Mouse (Mus musculus) liver, embryonic 14.5 days (tissue): Measurements from ENCODE around the gene Apoc2. TPM values are rescaled to one million over a fixed set of nuclear protein-coding genes. Genes with fewer than 3 reads are reported as not detected.

Source experiments
- ATAC-seq: fragments of 200-750 bp; cut with Nextera tagmentation; 2 replicates; pipeline ENCODE4 v1.8.0; 2017; ENCODE audit warnings: moderate number of reproducible peaks, mild to moderate bottlenecking, moderate library complexity; ENCODE audit not compliant: insufficient read depth
- DNase-seq, 3 experiments: peaks; one replicate each; pipeline ENCODE4 v3.0.0-alpha.2; 2012 to 2013; ENCODE audit warnings: low read depth in 3 of 3, low spot score in 3 of 3
- H3K27ac ChIP-seq: fragments of 300-500 bp; sonication (generic); 2 replicates; pipeline ENCODE4 v1.5.1; 2014; ENCODE audit warnings: moderate library complexity, mild to moderate bottlenecking, control low read depth, inconsistent platforms
- H3K27me3 ChIP-seq: fragments of 300-500 bp; sonication (generic); 2 replicates; pipeline ENCODE4 v1.6.1; 2014; ENCODE audit warnings: mild to moderate bottlenecking, low read length, moderate library complexity; ENCODE audit not compliant: control insufficient read depth, insufficient read depth
- H3K36me3 ChIP-seq: fragments of 300-500 bp; sonication (generic); replicated peaks from 2 replicates; pipeline ENCODE4 v1.6.1; 2014; ENCODE audit warnings: low read depth; ENCODE audit not compliant: control insufficient read depth, insufficient read depth
- H3K4me1 ChIP-seq, 2 experiments: fragments of 200-500 bp in 1 of 2; fragments of 300-500 bp in 1 of 2; sonication (generic) in 1 of 2; replicated peaks; 2 replicates each; pipeline ENCODE4 v1.6.1; 2012 to 2014; ENCODE audit warnings: antibody characterized with exemption in 1 of 2, inconsistent platforms in 1 of 2, low read length in 1 of 2; ENCODE audit not compliant: control insufficient read depth in 2 of 2, insufficient read depth in 2 of 2
- H3K4me2 ChIP-seq: fragments of 300-500 bp; sonication (generic); 2 replicates; pipeline ENCODE4 v1.6.1; 2014; ENCODE audit warnings: low read depth, mild to moderate bottlenecking, control low read depth, moderate library complexity
- H3K4me3 ChIP-seq, 2 experiments: fragments of 200-500 bp in 1 of 2; fragments of 300-500 bp in 1 of 2; sonication (generic) in 1 of 2; 2 replicates each; pipeline ENCODE4 v1.5.1; 2012 to 2014; ENCODE audit warnings: low read depth in 2 of 2, low read length in 2 of 2, mild to moderate bottlenecking in 2 of 2, control low read depth in 1 of 2, inconsistent platforms in 1 of 2, moderate library complexity in 1 of 2; ENCODE audit not compliant: insufficient read depth in 1 of 2
- H3K9ac ChIP-seq: fragments of 300-500 bp; sonication (generic); replicated peaks from 2 replicates; pipeline ENCODE4 v1.6.1; 2014; ENCODE audit warnings: mild to moderate bottlenecking, control low read depth, moderate library complexity
- H3K9me3 ChIP-seq: fragments of 300-500 bp; sonication (generic); 2 replicates; pipeline ENCODE4 v1.6.1; 2016; ENCODE audit warnings: low read length, mixed read lengths; ENCODE audit not compliant: control insufficient read depth
- CTCF ChIP-seq: IDR thresholded peaks from 2 replicates; pipeline ENCODE4 v1.5.1; 2016; ENCODE audit warnings: antibody characterized with exemption, low read depth, control low read depth
- EP300 ChIP-seq: IDR thresholded peaks from 2 replicates; pipeline ENCODE4 v1.6.1; 2016; ENCODE audit warnings: antibody characterized with exemption, low read depth
- WGBS: fragments of 180-500 bp; shearing (Covaris S2); extraction: QIAGEN DNeasy Blood & Tissue Kit; methylation state at CpG from one replicate; pipeline ENCODE4 v1.1.7; 2014; ENCODE audit not compliant: insufficient replicate concordance; 5-methylcytosine and 5-hydroxymethylcytosine counted together
- polyA plus RNA-seq, 2 experiments: library from polyadenylated mRNA; depleted of rRNA in 1 of 2; stranded (reverse) in 1 of 2; unstranded in 1 of 2; fragments of >200 nt; fragmentation: Nextera tagmentation in 1 of 2; extraction: Ambion mirVana in 1 of 2; gene quantifications; 2 replicates each; pipeline versions ENCODE4 v1.2.1 to v1.2.3; 2012 to 2014

Gene Apoc2
- polyA plus RNA-seq, 2 experiments, result 494 to 1,023 TPM

GRCm38 (mm10) chr7:19680702-19681101 is 3.0 kb upstream of the Apoc2 start:
- no peak for TF ChIP-seq EP300
- TF ChIP-seq CTCF, result no peak
- H3K9ac ChIP-seq, result no peak overlapping the region
- ATAC-seq (no peak), DNase-seq (no peak)
- peaks cover 0 to 32% of the 10 kb centered on the region in 2 experiments; a peak in 2 of 4 replicates for H3K4me1 ChIP-seq
- H3K4me2 ChIP-seq, result peak overlapping the region; percentile 26
- no peak overlapping the region; the same call in 1 of the 2 replicates for H3K27ac ChIP-seq
- no peak overlapping the region for H3K4me3 ChIP-seq
- WGBS, result 66% methylated on average over 2 of the region's 2 CpGs
- no peaks in the 10 kb centered on the region for H3K9me3 ChIP-seq
- H3K36me3 ChIP-seq, result no peaks in the 10 kb centered on the region
- H3K27me3 ChIP-seq, result no peaks in the 10 kb centered on the region

DNA sequence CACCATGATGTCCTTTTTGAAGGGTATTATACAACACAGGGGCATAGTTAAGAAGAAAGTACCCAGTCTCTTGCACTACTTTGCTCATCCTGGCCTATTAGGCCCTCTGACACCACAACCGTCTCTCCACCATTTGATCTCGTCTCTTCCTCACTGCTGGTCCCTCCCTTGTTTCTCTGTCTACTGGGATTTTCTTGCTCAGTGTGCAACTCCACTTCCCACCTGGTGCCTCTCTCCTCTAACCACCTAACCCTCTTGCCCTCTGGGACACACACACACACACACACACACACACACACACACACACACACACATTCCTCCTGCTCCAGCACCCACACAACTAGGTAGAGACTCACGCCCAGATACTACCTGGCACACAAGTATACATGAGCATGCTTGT is 1.2 kb upstream of the Apoc2 start:
- no peak for DNase-seq
- H3K9me3 ChIP-seq, result no peaks in the 10 kb centered on the region
- H3K4me2 ChIP-seq, result no peak overlapping the region
- no peak overlapping the region for H3K4me3 ChIP-seq
- H3K36me3 ChIP-seq, result no peaks in the 10 kb centered on the region
- H3K9ac ChIP-seq, result no peak overlapping the region
- TF ChIP-seq CTCF (no peak), EP300 (no peak)
- no peak overlapping the region for H3K27ac ChIP-seq
- peaks cover 0 to 25% of the 10 kb centered on the region in 2 experiments; a peak in 2 of 4 replicates for H3K4me1 ChIP-seq
- WGBS, result 75% methylated on average over 3 of the region's 3 CpGs
- ATAC-seq, result no peak
- H3K27me3 ChIP-seq, result no peaks in the 10 kb centered on the region

GRCm38 (mm10) chr7:19676662-19677061 is 1.1 kb downstream of the Apoc2 start:
- peak overlapping the region in 1 of 2 experiments; percentile 27; a peak in 1 of 4 replicates for H3K4me3 ChIP-seq
- ATAC-seq, result peak; percentile 52
- TF ChIP-seq EP300 (no peak), CTCF (no peak)

DNA sequence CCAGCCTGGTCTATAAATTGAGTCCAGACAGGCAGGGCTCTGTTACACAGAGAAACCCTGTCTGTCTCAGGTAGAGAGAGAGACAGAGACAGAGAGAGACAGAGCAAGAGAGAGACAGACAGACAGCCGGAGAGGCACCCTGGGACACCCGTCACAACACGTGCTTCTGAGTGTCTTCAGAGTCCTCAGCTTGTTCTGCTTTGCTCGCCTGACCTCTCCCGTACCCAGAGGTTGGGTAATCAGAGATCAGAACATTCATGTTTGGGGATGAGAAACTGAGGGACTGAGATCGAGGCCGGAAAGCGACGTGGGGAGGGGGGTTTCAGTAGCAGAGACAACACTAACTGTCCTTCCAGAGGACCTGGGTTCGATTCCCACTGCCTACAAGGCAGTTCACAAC is 1.9 kb downstream of the Apoc2 start:
- Histone ChIP-seq H3K27ac (no peak overlapping the region), H3K27me3 (no peaks in the 10 kb centered on the region), H3K4me3 (peak overlapping the region; percentile 27 to 39), H3K4me1 (peaks cover 0 to 7% of the 10 kb centered on the region in 2 experiments; a peak in 1 of 4 replicates), H3K4me2 (peak overlapping the region; percentile 26; the same call in 1 of the 2 replicates), H3K9me3 (no peaks in the 10 kb centered on the region), H3K9ac (peak overlapping the region; percentile 2; the same call in 1 of the 2 replicates), H3K36me3 (no peaks in the 10 kb centered on the region)
- TF ChIP-seq EP300, result no peak
- no peak for TF ChIP-seq CTCF
- no peak for DNase-seq
- ATAC-seq, result no peak
- 56% methylated on average over 10 of the region's 10 CpGs for WGBS

More at GRCm38 (mm10) chr7:19676662-19677061, 1.1 kb downstream of the Apoc2 start:
- H3K4me2 ChIP-seq, result 0 out of 2 replicates have a peak overlapping the region, but pooled peaks have one; percentile 26
- WGBS, result 67% methylated on average over 1 of the region's 1 CpGs
- H3K9me3 ChIP-seq, result no peaks in the 10 kb centered on the region
- H3K27me3 ChIP-seq, result no peaks in the 10 kb centered on the region
- H3K4me1 ChIP-seq, result peaks cover 0 to 10% of the 10 kb centered on the region in 2 experiments; a peak in 2 of 4 replicates
- no peak for DNase-seq
- no peak overlapping the region for H3K27ac ChIP-seq
- H3K36me3 ChIP-seq, result no peaks in the 10 kb centered on the region
- no peak overlapping the region for H3K9ac ChIP-seq

DNA sequence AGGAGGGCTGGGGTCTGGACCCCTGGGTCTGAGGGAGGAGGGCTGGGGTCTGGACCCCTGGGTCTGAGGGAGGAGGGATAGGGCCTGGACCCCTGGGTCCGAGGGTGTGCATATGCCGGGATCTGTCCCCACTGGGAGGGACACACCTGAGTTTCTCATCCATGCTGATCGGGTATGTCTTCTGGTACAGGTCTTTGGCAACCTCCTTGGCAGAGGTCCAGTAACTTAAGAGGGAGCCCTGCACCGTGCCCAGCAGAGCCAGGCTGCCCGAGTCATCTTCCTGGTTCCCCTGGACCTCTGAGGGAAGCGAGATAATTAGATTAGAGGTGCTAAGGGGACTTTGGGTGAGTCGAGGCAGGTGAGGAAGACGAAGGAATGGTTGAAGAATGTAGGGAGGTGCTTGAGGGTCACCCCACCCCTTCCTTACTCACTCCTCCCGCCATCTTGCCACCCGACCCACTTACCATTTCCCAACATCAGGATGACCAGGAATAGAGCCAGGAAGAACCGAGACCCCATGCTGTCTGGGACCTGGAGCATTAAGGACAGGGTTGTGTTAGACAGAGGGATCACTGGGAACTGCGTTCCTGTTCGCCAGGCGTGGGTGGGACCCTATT is 4.5 kb downstream of the Apoc2 start:
- WGBS, result 57% methylated on average over 14 of the region's 14 CpGs
- peaks cover 0 to 11% of the 10 kb centered on the region in 2 experiments; a peak in 2 of 4 replicates for H3K4me1 ChIP-seq
- H3K9ac ChIP-seq, result no peak overlapping the region
- H3K4me3 ChIP-seq, result no peak overlapping the region
- no peak overlapping the region for H3K4me2 ChIP-seq
- DNase-seq (no peak), ATAC-seq (no peak)
- no peaks in the 10 kb centered on the region for H3K9me3 ChIP-seq
- no peaks in the 10 kb centered on the region for H3K27me3 ChIP-seq
- H3K36me3 ChIP-seq, result no peaks in the 10 kb centered on the region
- H3K27ac ChIP-seq, result no peak overlapping the region
- TF ChIP-seq CTCF, result no peak
- no peak for TF ChIP-seq EP300
